Mouse (Mus musculus) intestine, embryonic 15.5 days (tissue): ENCODE measurements around the gene Ezh1. TPM values are rescaled to one million over a fixed set of nuclear protein-coding genes. Genes with fewer than 3 reads are reported as not detected.

ENCODE experiments used
- ATAC-seq: fragments of 200-750 bp; cut with Nextera tagmentation; 2 replicates; pipeline ENCODE4 v1.8.0; 2017; ENCODE audit warnings: moderate TSS enrichment, moderate library complexity
- H3K27ac ChIP-seq: fragments of 300-500 bp; sonication (generic); 2 replicates; pipeline ENCODE4 v1.5.1; 2015; ENCODE audit warnings: mild to moderate bottlenecking, inconsistent platforms
- H3K27me3 ChIP-seq: fragments of 300-500 bp; sonication (generic); replicated peaks from 2 replicates; pipeline ENCODE4 v1.6.1; 2015; ENCODE audit warnings: inconsistent platforms
- H3K36me3 ChIP-seq: fragments of 300-500 bp; sonication (generic); 2 replicates; pipeline ENCODE4 v1.6.1; 2015; ENCODE audit warnings: inconsistent platforms
- H3K4me1 ChIP-seq: fragments of 300-500 bp; sonication (generic); replicated peaks from 2 replicates; pipeline ENCODE4 v1.6.1; 2015; ENCODE audit warnings: inconsistent platforms
- H3K4me2 ChIP-seq: fragments of 300-500 bp; sonication (generic); replicated peaks from 2 replicates; pipeline ENCODE4 v1.6.1; 2015; ENCODE audit warnings: mild to moderate bottlenecking, inconsistent platforms
- H3K4me3 ChIP-seq: fragments of 300-500 bp; sonication (generic); replicated peaks from 2 replicates; pipeline ENCODE4 v1.5.1; 2015; ENCODE audit warnings: inconsistent platforms
- H3K9ac ChIP-seq: fragments of 300-500 bp; sonication (generic); 2 replicates; pipeline ENCODE4 v1.6.1; 2015; ENCODE audit warnings: inconsistent platforms
- H3K9me3 ChIP-seq: fragments of 300-500 bp; sonication (generic); 2 replicates; pipeline ENCODE4 v1.6.1; 2016; ENCODE audit warnings: inconsistent platforms
- WGBS: fragments of 180-500 bp; shearing (Covaris S2); methylation state at CpG from one replicate; pipeline ENCODE4 v1.1.7; 2015; 5-methylcytosine and 5-hydroxymethylcytosine counted together
- polyA plus RNA-seq: library from polyadenylated mRNA; unstranded; fragments of >200 nt; fragmentation: Nextera tagmentation; extraction: Ambion mirVana; gene quantifications from 2 replicates; pipeline ENCODE4 v1.2.1, GENCODE M21; 2015

Ezh1 gene
- polyA plus RNA-seq, 1 experiment from 2014 or later: 16.3 TPM

- Histone ChIP-seq H3K4me1 (peaks cover 16% of the 10 kb centered on the region), H3K9me3 (no peaks in the 10 kb centered on the region), H3K9ac (no peak overlapping the region), H3K36me3 (peaks cover 27% of the 10 kb centered on the region), H3K4me2 (no peak overlapping the region), H3K4me3 (no peak overlapping the region), H3K27me3 (no peaks in the 10 kb centered on the region), H3K27ac (no peak overlapping the region)
- 87% methylated on average over 6 of the region's 6 CpGs for WGBS
- ATAC-seq: no peak
Observed at GRCm38 (mm10) chr11:101194643-101195042, 31.6 kb downstream of the Ezh1 start.

GRCm38 (mm10) chr11:101194137-101194536 lies 32.1 kb downstream of the Ezh1 start:
- 74% methylated on average over 5 of the region's 5 CpGs for WGBS
- Histone ChIP-seq H3K9ac (no peak overlapping the region), H3K4me1 (peaks cover 21% of the 10 kb centered on the region), H3K27ac (no peak overlapping the region), H3K4me3 (no peak overlapping the region), H3K36me3 (peaks cover 23% of the 10 kb centered on the region), H3K9me3 (no peaks in the 10 kb centered on the region), H3K4me2 (no peak overlapping the region), H3K27me3 (no peaks in the 10 kb centered on the region)
- ATAC-seq: no peak

- ATAC-seq: no peak
- Histone ChIP-seq H3K36me3 (peaks cover 20% of the 10 kb centered on the region), H3K4me1 (peaks cover 26% of the 10 kb centered on the region), H3K4me3 (no peak overlapping the region), H3K9me3 (no peaks in the 10 kb centered on the region), H3K27me3 (no peaks in the 10 kb centered on the region), H3K27ac (no peak overlapping the region), H3K9ac (no peak overlapping the region), H3K4me2 (no peak overlapping the region)
- WGBS: 90% methylated on average over 7 of the region's 7 CpGs
Observed at GRCm38 (mm10) chr11:101193076-101193475, 33.2 kb downstream of the Ezh1 start.

- H3K27me3 ChIP-seq: no peaks in the 10 kb centered on the region
- no peak overlapping the region for H3K4me3 ChIP-seq
- WGBS: 90% methylated on average over 6 of the region's 6 CpGs
- no peak overlapping the region for H3K4me2 ChIP-seq
- no peaks in the 10 kb centered on the region for H3K9me3 ChIP-seq
- no peak for ATAC-seq
- peaks cover 26% of the 10 kb centered on the region for H3K4me1 ChIP-seq
- H3K27ac ChIP-seq: no peak overlapping the region
- H3K9ac ChIP-seq: no peak overlapping the region
- peaks cover 16% of the 10 kb centered on the region for H3K36me3 ChIP-seq
Observed at GRCm38 (mm10) chr11:101192646-101193045, 33.6 kb downstream of the Ezh1 start.

GRCm38 (mm10) chr11:101191919-101192470 lies 34.3 kb downstream of the Ezh1 start:
- H3K4me2 ChIP-seq: no peak overlapping the region
- no peaks in the 10 kb centered on the region for H3K27me3 ChIP-seq
- H3K4me3 ChIP-seq: no peak overlapping the region
- no peak overlapping the region for H3K27ac ChIP-seq
- H3K4me1 ChIP-seq: peaks cover 26% of the 10 kb centered on the region
- 79% methylated on average over 4 of the region's 4 CpGs for WGBS
- peaks cover 12% of the 10 kb centered on the region; the same call in 1 of the 2 replicates for H3K36me3 ChIP-seq
- H3K9me3 ChIP-seq: no peaks in the 10 kb centered on the region
- no peak overlapping the region for H3K9ac ChIP-seq
- ATAC-seq: no peak

- H3K4me2 ChIP-seq: no peak overlapping the region
- H3K27ac ChIP-seq: peak overlapping the region; percentile 91
- no peaks in the 10 kb centered on the region for H3K27me3 ChIP-seq
- WGBS: 58% methylated on average over 17 of the region's 17 CpGs
- H3K9ac ChIP-seq: no peak overlapping the region
- H3K36me3 ChIP-seq: 0 out of 2 replicates have a peak, but pooled peaks cover 6% of the 10 kb centered on the region
- H3K9me3 ChIP-seq: no peaks in the 10 kb centered on the region
- H3K4me1 ChIP-seq: peaks cover 26% of the 10 kb centered on the region
- no peak overlapping the region for H3K4me3 ChIP-seq
- ATAC-seq: no peak
Observed at GRCm38 (mm10) chr11:101190913-101191907, 35.1 kb downstream of the Ezh1 start.

GRCm38 (mm10) chr11:101190181-101190912 lies 35.9 kb downstream of the Ezh1 start:
- 48% methylated on average over 8 of the region's 8 CpGs for WGBS
- H3K27ac ChIP-seq: peak overlapping the region; percentile 91
- no peaks in the 10 kb centered on the region for H3K27me3 ChIP-seq
- no peak overlapping the region for H3K9ac ChIP-seq
- peak overlapping the region; percentile 22; the same call in 1 of the 2 replicates for H3K4me2 ChIP-seq
- H3K9me3 ChIP-seq: no peaks in the 10 kb centered on the region
- no peak overlapping the region for H3K4me3 ChIP-seq
- peaks cover 26% of the 10 kb centered on the region for H3K4me1 ChIP-seq
- 0 out of 2 replicates have a peak, but pooled peaks cover 6% of the 10 kb centered on the region for H3K36me3 ChIP-seq
- ATAC-seq: peak; percentile 54

GRCm38 (mm10) chr11:101189495-101190180 lies 36.6 kb downstream of the Ezh1 start:
- Histone ChIP-seq H3K4me1 (peaks cover 26% of the 10 kb centered on the region), H3K9ac (no peak overlapping the region), H3K36me3 (0 out of 2 replicates have a peak, but pooled peaks cover 6% of the 10 kb centered on the region), H3K9me3 (no peaks in the 10 kb centered on the region), H3K4me3 (no peak overlapping the region), H3K4me2 (peak overlapping the region; percentile 22), H3K27ac (peak overlapping the region; percentile 91), H3K27me3 (no peaks in the 10 kb centered on the region)
- 18% methylated on average over 6 of the region's 6 CpGs for WGBS
- ATAC-seq: peak; percentile 88

GRCm38 (mm10) chr11:101188166-101188805 lies 38.0 kb downstream of the Ezh1 start:
- Histone ChIP-seq H3K4me3 (no peak overlapping the region), H3K27me3 (no peaks in the 10 kb centered on the region), H3K4me2 (no peak overlapping the region), H3K9me3 (no peaks in the 10 kb centered on the region), H3K4me1 (peaks cover 26% of the 10 kb centered on the region), H3K9ac (no peak overlapping the region), H3K36me3 (no peaks in the 10 kb centered on the region), H3K27ac (peak overlapping the region; percentile 91)
- 82% methylated on average over 11 of the region's 11 CpGs for WGBS
- ATAC-seq: no peak

GRCm38 (mm10) chr11:101187541-101187940 lies 38.7 kb downstream of the Ezh1 start:
- Histone ChIP-seq H3K27me3 (no peaks in the 10 kb centered on the region), H3K9me3 (no peaks in the 10 kb centered on the region), H3K36me3 (no peaks in the 10 kb centered on the region), H3K4me1 (peaks cover 26% of the 10 kb centered on the region), H3K4me3 (no peak overlapping the region), H3K4me2 (no peak overlapping the region), H3K9ac (no peak overlapping the region), H3K27ac (no peak overlapping the region)
- ATAC-seq: no peak
- 91% methylated on average over 5 of the region's 5 CpGs for WGBS

GRCm38 (mm10) chr11:101186526-101187247 lies 39.6 kb downstream of the Ezh1 start:
- ATAC-seq: no peak
- 86% methylated on average over 27 of the region's 27 CpGs for WGBS
- Histone ChIP-seq H3K27ac (no peak overlapping the region), H3K36me3 (no peaks in the 10 kb centered on the region), H3K27me3 (no peaks in the 10 kb centered on the region), H3K4me1 (peaks cover 26% of the 10 kb centered on the region), H3K9ac (no peak overlapping the region), H3K4me3 (no peak overlapping the region), H3K4me2 (no peak overlapping the region), H3K9me3 (no peaks in the 10 kb centered on the region)
